24 mouse cellular contexts compared by ENCODE assay signal in the genomic region with DNA sequence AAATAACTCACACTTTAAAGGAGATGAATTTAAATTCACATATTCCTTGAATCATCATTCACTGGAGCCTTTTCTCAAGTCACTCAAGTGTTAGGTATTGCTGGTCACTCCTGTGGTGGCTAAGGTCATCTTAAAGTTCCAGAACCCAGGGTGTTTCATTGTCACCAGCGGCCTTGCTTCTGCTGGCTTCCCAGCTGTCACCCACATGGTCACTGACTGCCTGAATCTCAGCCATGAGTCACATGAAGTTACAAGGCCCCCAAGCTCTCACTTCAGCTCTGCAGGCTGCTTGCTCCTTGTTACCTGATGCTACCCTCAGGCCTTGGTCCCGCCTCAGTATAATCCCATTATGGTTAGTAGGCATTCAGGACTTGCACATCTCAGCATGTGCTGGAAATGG.
DNase-seq lines count a peak whose midpoint lies in the region; ATAC-seq lines count a peak whose summit lies in the region.
"Had no signal": no experiment of that assay in that cellular context is flagged by ENCODE, and none has a peak within 500 bp of the region (broad histone marks: within the 10 kb centered on the region; RNA-seq: fewer than 3 reads in every experiment).

No protein-coding gene starts in this region.

- H3K27ac ChIP-seq in midbrain, embryonic 14.5 days (replicated peaks; ENCODE audit: low read depth, low read length): no peak overlapping the region
- H3K27ac ChIP-seq: forebrain, embryonic 10.5 days; forebrain, embryonic 13.5 days; hindbrain, embryonic 10.5 days; hindbrain, embryonic 13.5 days; intestine, embryonic 15.5 days had no signal

- peak; percentile 80 for DNase-seq in heart, adult 11 months
- DNase-seq in heart, postnatal 14 days: no peak
- peak; percentile 58 for DNase-seq in adrenal gland, adult 8-10 months
- DNase-seq in adrenal gland, postnatal 25 days: peak; percentile 40
- DNase-seq in cerebellum, postnatal 4 days (ENCODE audit: low spot score in 2 of 2): no peak
- DNase-seq in midbrain, embryonic 14.5 days: no peak
- no peak for DNase-seq in kidney, postnatal 10 days
- DNase-seq: cerebellum, adult 11-12 months; cerebellum, adult 8-10 months; cerebellum, postnatal 10 days; cerebellum, postnatal 36 days; gastrocnemius, postnatal 10 days; gastrocnemius, postnatal 36 days; heart, postnatal 36 days; kidney, adult 11 months had no signal

- H3K4me1 ChIP-seq in midbrain, embryonic 14.5 days (ENCODE audit: control insufficient read depth, insufficient read depth, low read length): no peaks in the 10 kb centered on the region
- H3K4me1 ChIP-seq: forebrain, embryonic 13.5 days; hindbrain, embryonic 13.5 days had no signal

- intact Hi-C loops in heart, postnatal 14 days (cut with DNase I): no loop called here

- peaks cover 3% of the 10 kb centered on the region; the same call in 1 of the 2 replicates for H3K36me3 ChIP-seq in midbrain, embryonic 14.5 days (ENCODE audit: control insufficient read depth, insufficient read depth, low read length)
- H3K36me3 ChIP-seq: forebrain, embryonic 10.5 days; intestine, embryonic 15.5 days had no signal

- ATAC-seq in midbrain, embryonic 14.5 days (ENCODE audit: low FRiP score, low TSS enrichment): no peak
- ATAC-seq: CD4-positive, CD25-positive, alpha-beta regulatory T cell, adult 4 months; forebrain, embryonic 13.5 days; forebrain, embryonic 16.5 days; hindbrain, embryonic 16.5 days; intestine, embryonic 15.5 days had no signal

- 67% methylated on average over 2 of the region's 2 CpGs for WGBS in midbrain, embryonic 14.5 days

- H3K9me3 ChIP-seq in midbrain, embryonic 14.5 days (ENCODE audit: control insufficient read depth, low read length): no peaks in the 10 kb centered on the region
- H3K9me3 ChIP-seq: forebrain, embryonic 10.5 days; forebrain, embryonic 13.5 days; hindbrain, embryonic 10.5 days; hindbrain, embryonic 13.5 days; intestine, embryonic 15.5 days had no signal

- no peaks in the 10 kb centered on the region for H3K27me3 ChIP-seq in midbrain, embryonic 14.5 days (ENCODE audit: control insufficient read depth, insufficient read depth, low read length)
- H3K27me3 ChIP-seq: forebrain, embryonic 13.5 days; hindbrain, embryonic 13.5 days; intestine, embryonic 15.5 days had no signal

- H3K4me3 ChIP-seq in midbrain, embryonic 14.5 days (replicated peaks; ENCODE audit: low read depth, low read length): no peak overlapping the region
- H3K4me3 ChIP-seq: forebrain, embryonic 10.5 days; forebrain, embryonic 13.5 days; hindbrain, embryonic 10.5 days; hindbrain, embryonic 13.5 days; intestine, embryonic 15.5 days had no signal

- no peak overlapping the region for H3K4me2 ChIP-seq in midbrain, embryonic 14.5 days (ENCODE audit: low read length)
- H3K4me2 ChIP-seq: forebrain, embryonic 13.5 days; heart, embryonic 11.5 days; hindbrain, embryonic 13.5 days; intestine, embryonic 15.5 days had no signal

- no peak overlapping the region for H3K9ac ChIP-seq in midbrain, embryonic 14.5 days (replicated peaks; ENCODE audit: low read length)
- H3K9ac ChIP-seq: forebrain, embryonic 13.5 days; hindbrain, embryonic 13.5 days; intestine, embryonic 15.5 days had no signal

Comparison
In these comparisons a context has a peak if more than half of its experiments do, and no peak if none do; other contexts are left out.
1. DNase-seq: peak in heart, adult 11 months (single experiment), adrenal gland, adult 8-10 months (single experiment) and adrenal gland, postnatal 25 days (single experiment); none in heart, postnatal 14 days (0 of 2), cerebellum, postnatal 4 days (0 of 2), midbrain, embryonic 14.5 days (single experiment) and kidney, postnatal 10 days (single experiment).